Mouse (Mus musculus) thymus, adult 2 months (tissue): ENCODE results near the gene Prkcb.

ENCODE experiments used
- CTCF ChIP-seq: fragments of 200-500 bp; IDR thresholded peaks from 2 replicates; pipeline ENCODE4 v1.5.1; 2012; ENCODE audit warnings: mild to moderate bottlenecking, control low read depth, low read length, moderate library complexity, borderline replicate concordance; ENCODE audit not compliant: control insufficient read depth, poor library complexity, insufficient read depth; ENCODE audit errors: extremely low read depth
- POLR2A ChIP-seq: fragments of 200-500 bp; IDR thresholded peaks from 2 replicates; pipeline ENCODE4 v1.6.1; 2012; ENCODE audit warnings: mild to moderate bottlenecking, low read length, control low read depth, moderate library complexity; ENCODE audit not compliant: control insufficient read depth, poor library complexity, insufficient read depth; ENCODE audit errors: extremely low read depth

- TF ChIP-seq POLR2A (no peak), CTCF (no peak)
Observed at GRCm38 (mm10) chr7:122409945-122410344, 121.4 kb downstream of the Prkcb start.
